Mouse (Mus musculus) retina, adult 2 months (tissue): ENCODE results near the gene Depdc1b.

ENCODE experiments used
- DNase-seq: peaks from one replicate; pipeline ENCODE4 v3.0.0-alpha.2; 2012; ENCODE audit warnings: low read depth, low spot score

Depdc1b gene

DNA sequence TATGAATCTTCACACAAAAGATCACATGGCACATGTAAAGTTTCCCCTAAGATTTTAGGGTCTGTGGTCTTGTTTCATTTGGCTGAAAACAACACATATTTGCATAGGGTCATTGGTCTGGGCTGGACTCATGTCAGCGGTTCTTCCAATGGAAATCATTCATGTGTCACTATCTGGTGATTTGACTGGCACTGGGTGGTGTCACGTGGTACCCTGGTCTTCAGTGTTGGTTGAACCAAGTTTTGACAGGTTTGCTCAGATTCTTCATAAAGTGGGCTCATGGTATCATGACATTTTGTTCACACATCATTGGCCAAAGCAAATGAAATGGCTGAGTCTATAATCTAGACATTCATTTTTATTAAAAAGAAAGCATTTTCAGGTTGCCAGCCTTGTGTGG is 1.3 kb downstream of the Depdc1b start:
- DNase-seq: no peak

DNA sequence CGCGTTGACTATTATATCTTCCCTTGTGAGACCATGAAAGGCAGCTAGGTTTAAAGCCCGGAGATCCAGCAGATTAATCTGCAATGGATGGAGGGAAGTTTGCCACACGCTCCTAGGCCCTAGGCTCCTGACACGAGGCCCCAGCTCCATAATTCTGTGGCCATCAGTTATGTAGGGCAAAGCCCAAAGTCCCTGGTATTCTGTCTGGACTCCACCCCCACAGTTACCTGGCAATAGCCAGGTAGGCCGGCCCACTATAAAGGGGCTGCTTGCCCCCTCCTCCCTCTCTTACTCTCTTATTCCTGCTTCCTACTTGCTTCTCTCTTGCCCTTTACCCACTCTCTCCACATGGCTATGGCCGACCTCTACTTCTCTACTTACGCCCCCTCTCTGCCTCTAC is 2.9 kb downstream of the Depdc1b start:
- DNase-seq: no peak

- DNase-seq: no peak
Measured at GRCm38 (mm10) chr13:108320216-108320615, 4.1 kb downstream of the Depdc1b start.

- no peak for DNase-seq
Measured at GRCm38 (mm10) chr13:108322466-108322865, 6.3 kb downstream of the Depdc1b start.

GRCm38 (mm10) chr13:108323317-108323716 is 7.2 kb downstream of the Depdc1b start:
- no peak for DNase-seq

DNA sequence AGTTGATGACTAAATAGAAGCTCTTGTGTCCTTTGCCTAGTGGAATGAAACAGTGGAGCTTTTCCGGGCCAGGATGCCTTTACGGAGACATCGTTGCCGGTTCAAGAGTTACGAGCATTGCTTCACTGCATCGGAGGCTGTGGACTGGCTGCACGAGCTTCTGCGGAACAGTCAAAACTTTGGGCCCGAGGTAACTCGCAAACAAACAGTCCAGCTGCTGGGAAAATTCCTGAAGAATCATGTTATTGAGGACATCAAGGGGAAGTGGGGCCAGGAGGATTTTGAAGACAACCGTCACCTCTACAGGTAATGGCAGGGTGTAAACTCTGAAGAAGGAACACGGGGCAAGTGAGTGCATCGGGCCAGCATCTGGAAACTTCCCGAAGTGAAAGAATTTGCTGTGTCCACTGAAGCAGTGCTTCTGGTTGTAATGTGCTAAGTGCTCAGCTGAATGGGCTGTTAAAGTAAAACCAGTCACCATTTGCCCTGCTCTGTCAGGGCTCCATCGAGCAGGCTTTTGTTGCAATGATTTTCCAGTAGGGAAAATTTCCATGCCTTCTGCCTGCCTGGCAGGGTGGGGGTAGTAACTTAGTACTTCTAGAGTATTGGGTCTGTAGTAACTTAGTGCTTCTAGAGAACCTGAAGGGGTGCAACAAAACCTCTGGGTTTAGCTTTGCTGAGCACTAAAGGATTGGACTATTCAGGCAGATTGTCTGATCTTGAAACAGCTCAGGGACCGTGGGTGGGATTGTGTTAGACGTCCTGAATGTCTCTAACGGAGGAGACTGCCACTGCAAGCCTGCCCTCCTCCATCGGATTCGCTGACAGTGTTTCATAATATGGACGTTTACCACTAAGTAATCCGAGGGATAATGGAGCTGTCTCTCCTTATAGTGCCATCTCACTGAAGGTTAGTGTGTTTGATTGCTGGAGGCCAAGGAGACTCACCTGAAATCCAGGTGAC is 8.0 kb downstream of the Depdc1b start:
- no peak for DNase-seq

- DNase-seq: no peak
Measured at GRCm38 (mm10) chr13:108325871-108326270, 9.7 kb downstream of the Depdc1b start.

DNA sequence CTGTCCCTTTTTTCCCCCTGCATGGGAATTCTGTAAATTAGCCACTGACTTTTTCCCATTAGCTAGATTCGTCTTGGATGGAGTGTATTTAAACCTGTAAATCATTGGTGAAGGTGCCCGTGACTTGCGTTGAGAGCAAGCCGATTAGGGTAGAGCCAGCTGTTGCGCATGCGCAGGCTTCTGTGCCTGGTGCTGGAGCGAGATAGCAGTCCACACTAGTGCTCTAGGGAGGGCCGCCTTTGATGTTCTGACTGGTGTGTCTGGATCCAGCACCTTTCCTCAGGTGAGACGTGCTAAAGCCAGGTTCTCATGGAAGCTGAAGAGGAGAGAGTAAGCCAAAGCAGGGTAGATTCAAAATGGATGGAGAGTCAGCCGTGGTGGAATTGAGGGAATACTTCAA is 10.2 kb downstream of the Depdc1b start:
- DNase-seq: no peak

DNA sequence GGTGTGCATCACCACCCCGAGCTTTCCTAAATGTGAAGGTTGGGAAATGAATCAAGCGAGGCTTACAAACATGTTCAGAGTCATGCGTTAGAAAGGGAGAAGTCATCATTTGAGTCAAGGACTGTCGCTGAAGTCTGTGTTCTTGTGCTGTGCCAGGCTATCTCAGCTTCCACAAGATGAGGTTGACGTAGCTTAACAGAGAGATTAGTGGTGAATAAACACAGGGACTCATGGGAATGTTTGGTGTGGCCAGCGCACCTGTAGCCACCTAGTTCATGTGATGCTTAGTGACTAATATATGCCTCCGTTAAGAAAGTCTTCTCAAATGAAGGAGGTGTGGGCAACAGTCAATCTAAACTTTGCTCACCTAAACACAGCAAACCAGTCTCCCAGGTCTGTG is 10.9 kb downstream of the Depdc1b start:
- no peak for DNase-seq

DNA sequence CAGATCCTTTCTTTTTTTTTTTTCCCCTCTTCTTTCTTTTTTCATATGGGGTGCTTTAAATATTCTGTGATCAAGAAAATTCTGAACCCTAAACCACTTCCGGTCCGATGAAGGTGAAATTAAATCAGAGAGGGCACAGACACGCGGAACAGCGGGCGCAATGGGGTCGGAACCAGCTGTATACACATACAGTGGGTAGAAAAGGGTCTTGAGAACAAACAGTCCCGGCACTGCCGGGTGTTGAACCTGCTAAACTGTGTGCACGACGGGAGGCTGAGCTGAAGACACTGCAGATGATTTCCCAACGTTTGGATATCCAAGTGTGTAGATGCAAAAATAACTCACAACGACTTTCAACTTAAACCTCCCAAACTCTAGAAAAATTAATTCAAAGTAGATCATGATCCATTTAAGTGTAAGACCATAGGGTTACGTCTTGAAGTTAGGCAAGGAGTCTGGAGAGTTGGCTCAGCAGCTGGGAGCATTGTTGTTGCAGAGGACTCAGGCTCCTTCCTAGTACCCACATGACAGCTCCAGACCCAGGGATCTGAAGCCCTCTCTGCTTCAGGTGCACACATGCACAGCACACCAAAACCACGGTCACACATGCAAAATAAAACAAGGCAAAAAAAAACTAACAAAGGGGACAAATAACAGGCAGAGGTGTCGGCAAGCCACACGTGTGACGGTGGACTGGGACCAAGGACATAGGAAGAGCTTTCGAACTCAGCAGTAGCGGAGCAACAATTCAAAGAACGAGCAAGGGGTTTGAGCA is 12.5 kb downstream of the Depdc1b start:
- DNase-seq: no peak

- DNase-seq: peak; percentile 15
Measured at GRCm38 (mm10) chr13:108329693-108330092, 13.6 kb downstream of the Depdc1b start.

DNA sequence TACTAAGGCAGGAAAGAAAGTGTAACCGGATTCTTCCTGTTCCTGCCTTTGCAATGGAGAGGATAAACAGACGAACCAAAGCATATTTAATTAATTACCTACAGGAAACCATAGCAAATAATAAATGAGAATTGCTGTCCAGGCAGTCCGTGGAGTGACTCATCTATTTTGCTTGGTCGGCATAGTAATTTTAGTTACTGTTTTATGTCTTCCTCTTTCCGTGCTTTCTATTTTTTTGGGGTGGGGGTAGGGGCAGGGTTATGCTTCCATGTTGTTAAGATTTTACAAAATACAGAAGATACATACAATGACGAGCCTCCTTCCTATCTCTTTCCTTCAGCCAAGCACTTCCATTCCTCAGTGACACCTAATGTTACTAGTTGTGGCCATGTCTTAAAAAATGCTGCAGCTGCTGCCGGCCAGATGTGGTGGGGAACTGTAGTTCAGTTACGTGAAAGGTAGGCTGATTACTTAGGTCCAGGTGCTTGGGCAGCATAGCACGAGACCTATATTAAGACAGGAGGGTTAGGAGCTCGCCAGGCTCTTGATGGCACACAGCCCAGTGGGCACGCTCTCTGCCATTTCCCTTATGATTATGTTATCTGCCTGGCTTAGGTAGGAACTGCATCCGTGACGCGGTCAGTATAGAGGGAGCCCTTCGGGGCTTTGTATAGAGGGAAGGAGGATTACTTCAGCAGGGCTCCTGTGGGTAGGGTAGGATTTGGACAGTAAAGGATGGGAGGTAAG is 19.3 kb downstream of the Depdc1b start:
- DNase-seq: no peak

DNA sequence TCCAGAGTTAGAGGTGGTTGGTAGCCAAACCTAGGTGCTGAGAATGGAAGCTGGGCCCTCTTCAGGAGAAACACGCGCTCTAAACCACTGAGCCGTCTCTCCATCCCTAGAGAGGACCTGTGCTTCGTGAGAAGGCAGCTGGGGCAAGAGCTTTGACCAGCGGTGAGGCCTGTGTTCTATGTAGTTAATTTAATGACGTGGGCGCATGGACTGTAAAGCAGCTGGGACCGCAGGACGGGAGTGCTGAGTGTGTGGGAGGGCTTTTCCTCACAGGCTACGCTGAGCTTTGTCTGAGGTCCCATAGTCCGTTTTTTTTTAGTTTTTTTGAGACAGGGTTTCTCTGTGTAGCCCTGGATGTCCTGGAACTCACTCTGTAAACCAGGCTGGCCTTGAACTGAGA is 20.1 kb downstream of the Depdc1b start:
- no peak for DNase-seq

GRCm38 (mm10) chr13:108337340-108337739 is 21.2 kb downstream of the Depdc1b start:
- no peak for DNase-seq

- no peak for DNase-seq
Measured at GRCm38 (mm10) chr13:108338076-108338836, 22.1 kb downstream of the Depdc1b start.

- no peak for DNase-seq
Measured at GRCm38 (mm10) chr13:108339907-108340596, 23.9 kb downstream of the Depdc1b start.

GRCm38 (mm10) chr13:108341585-108341984 is 25.5 kb downstream of the Depdc1b start:
- no peak for DNase-seq

DNA sequence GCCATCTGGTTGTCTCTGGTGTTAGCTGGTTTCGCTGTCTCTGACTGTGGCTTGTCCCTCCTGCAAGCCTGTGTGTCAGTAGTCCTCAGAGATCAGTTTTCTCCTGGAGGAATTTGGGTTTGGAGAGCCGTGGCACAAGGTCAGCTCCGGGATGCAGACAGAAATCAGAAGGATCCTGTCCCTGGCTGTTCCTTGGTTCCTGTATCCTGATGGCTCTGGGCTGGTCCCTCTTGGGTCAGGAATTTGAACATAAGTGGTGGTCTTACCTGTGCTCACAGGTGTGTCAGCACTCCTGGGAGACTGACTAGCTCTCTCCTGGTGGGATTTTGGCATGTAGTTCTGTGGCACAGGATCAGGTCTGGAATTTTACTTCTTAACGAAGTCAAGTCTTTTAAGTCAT is 29.6 kb downstream of the Depdc1b start:
- no peak for DNase-seq

GRCm38 (mm10) chr13:108347016-108347415 is 30.9 kb downstream of the Depdc1b start:
- peak; percentile 8 for DNase-seq

DNA sequence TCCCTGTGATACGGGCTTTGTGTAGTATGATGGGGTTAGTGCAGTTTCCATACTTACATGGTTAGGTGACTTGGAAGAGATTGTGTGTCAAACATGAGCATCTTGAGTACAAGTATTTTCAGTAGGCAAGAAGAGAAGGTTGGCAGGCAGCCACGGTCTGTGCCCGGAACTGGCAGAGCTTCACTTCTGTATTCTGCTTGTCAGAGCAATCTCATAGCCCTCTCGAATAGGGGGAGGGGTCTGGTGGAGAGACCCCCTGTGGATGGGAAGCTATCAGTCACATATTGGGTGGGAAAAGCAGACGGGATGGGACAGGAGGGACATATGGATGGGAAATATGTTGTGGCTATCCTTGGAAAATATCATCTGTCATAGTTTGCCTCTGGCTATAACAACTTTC is 33.5 kb downstream of the Depdc1b start:
- no peak for DNase-seq

DNA sequence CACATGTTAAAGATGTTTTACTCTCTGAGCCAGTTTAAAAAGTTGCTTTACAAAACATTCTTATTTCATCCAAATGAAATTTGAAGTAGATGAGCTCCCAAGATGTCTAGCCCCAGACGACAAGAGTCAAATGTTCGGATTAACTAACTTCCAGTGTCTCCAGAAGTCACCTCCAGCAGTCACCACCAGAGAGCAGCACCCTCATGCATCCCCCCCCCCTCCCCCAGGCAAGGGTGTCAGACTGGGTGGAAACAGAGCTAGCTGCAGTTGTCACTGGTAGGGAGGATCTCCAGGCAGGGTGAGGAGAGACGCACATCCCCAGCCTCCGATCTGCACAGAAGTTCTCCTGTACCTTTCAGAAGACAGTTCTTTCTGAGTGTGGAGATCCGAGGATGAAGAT is 37.6 kb downstream of the Depdc1b start:
- DNase-seq: no peak
